Mouse (Mus musculus) megakaryocyte progenitor cell, adult 5-6 weeks (primary cell): ENCODE measurements around the gene Slc35d1. TPM values are rescaled to one million over a fixed set of nuclear protein-coding genes. Genes with fewer than 3 reads are reported as not detected.

Experiments
- ATAC-seq: replicated peaks from 2 replicates; pipeline ENCODE4 v1.8.0; 2016; ENCODE audit warnings: mild to moderate bottlenecking, moderate TSS enrichment, inconsistent platforms; ENCODE audit not compliant: poor library complexity
- total RNA-seq, 2 experiments: library from RNA; stranded (forward) in 1 of 2; stranded (reverse) in 1 of 2; fragments of 157-497, 149-512 nt in 1 of 2; fragments of 200-1000 nt in 1 of 2; gene quantifications; 2 replicates each; pipeline versions ENCODE4 v1.2.3 to v1.2.4; 2015 to 2017

The Slc35d1 gene
- 16.8 and 20.3 TPM in 2 replicates for total RNA-seq (2015)
- total RNA-seq (2017) = 5.3 and 6.7 TPM in 2 replicates

GRCm38 (mm10) chr4:103214925-103215820, at the start of gene Slc35d1:
TSS of gene Slc35d1 (minus strand) at chr4:103215164.
- peak; percentile 82 for ATAC-seq

GRCm38 (mm10) chr4:103263812-103264396, 48.9 kb upstream of the Slc35d1 start:
- ATAC-seq = 0 out of 2 replicates have a peak, but pooled peaks have one; percentile 37

GRCm38 (mm10) chr4:103263378-103263777, 48.4 kb upstream of the Slc35d1 start:
- no peak for ATAC-seq

DNA sequence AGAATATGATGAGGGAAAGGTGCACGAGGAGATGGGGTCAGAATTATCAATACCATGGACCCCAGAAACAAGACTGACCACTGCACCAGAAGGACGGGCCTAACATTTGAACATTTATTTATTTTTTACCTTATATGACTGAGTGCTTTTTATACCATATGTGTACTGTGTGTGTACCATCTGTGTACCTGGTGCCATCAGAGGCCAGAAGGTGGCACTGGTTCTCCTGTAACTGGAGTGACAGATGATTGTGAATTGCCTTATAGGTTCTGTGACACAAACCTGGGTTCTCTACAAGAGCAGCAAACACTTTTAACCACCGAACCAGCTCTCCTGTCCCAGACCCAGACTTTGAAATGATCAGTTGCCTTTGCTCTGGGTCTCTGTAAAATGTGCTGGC, 43.9 kb upstream of the Slc35d1 start:
- ATAC-seq = no peak

GRCm38 (mm10) chr4:103253846-103254245, 38.9 kb upstream of the Slc35d1 start:
- ATAC-seq = peak; percentile 84

DNA sequence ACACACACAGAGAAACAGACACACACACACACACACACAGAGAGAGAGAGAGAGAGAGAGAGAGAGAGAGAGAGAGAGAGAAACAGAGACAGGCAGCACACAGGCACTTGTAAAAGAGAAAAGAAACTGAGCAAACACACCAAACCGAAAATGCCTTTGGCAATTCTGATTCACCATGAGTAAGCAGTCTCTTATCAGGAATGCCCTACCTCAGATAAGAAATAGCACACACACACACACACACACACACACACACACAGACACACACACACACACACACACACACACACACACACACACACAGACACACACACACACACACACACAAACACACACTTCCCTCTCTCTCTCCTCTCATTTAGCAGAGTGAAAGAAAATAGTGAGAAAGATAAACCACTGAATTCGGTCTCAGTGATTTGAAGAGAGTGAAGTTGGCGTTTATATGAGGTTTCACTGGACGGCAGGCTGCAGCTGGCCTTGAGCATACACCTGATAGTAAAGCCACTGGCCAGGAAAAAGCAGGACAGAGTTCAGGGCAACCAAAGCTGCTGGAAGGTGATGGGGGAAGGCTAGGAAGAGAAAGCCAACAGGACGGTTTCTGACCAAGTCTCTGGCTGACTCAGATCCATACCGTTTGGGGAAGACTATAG, 34.6 kb upstream of the Slc35d1 start:
- ATAC-seq = no peak

DNA sequence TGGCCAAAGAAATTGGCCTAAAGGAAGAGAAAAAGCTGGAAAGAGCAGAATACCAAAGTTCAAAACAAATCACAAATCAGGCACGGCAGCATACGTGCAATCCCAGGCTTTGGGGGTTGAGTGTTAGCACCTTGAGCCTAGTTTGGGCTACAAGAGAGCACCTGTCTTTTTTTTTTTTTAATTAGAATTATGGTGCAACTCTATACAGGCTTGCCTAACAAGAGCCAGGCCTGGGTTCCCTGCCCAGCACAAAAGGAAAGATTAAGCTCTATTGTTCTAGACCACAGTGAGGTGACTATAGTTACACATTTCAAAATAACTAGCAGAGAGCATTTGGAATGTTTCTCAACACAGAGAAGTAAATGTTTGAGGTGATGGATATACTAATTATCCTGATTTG, 32.8 kb upstream of the Slc35d1 start:
- ATAC-seq = no peak

- no peak for ATAC-seq
Measured at GRCm38 (mm10) chr4:103247249-103247648, 32.3 kb upstream of the Slc35d1 start.

- ATAC-seq = no peak
Measured at GRCm38 (mm10) chr4:103232156-103232555, 17.2 kb upstream of the Slc35d1 start.

DNA sequence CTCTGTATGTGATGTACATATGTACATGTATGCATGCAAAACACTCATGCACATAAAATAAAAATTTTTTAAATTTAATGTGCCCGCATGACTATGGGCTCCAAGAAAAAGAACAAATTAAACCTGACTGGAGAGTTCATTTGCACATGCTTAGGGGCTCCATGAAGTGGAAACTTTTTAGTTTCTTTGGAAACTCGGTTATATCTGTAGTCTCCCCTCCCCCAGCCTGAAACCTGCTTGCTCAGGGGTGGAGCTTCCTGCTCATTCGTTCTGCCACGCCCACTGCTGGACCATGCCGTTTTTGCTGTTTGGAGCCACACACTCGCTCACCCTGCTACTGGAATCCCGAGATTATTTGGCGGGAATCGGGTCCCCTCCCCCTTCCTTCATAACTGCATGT, 7.9 kb upstream of the Slc35d1 start:
- ATAC-seq = no peak

GRCm38 (mm10) chr4:103221789-103222188, 6.8 kb upstream of the Slc35d1 start:
- ATAC-seq = peak; percentile 46; the same call in 1 of the 2 replicates

GRCm38 (mm10) chr4:103219011-103219410, 4.0 kb upstream of the Slc35d1 start:
- ATAC-seq = no peak

DNA sequence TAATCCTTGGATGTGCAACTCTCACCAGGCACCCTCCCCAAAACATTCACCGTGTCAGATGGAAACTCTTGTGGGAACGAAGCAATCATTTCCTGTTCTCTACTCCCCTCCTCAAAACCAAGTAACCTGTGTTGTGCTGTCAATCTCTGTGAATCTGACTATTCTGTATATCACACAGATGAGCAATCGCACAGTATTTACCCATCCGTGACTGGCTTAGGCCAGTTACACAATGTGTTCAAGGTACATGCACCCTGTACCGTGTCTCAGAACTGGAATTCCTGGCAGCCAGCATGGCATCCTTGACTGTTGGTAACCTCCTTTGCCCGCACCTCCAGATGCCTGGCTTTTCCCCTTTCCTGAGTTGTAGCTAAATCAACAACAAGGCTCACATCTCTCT, 1.1 kb upstream of the Slc35d1 start:
- no peak for ATAC-seq

DNA sequence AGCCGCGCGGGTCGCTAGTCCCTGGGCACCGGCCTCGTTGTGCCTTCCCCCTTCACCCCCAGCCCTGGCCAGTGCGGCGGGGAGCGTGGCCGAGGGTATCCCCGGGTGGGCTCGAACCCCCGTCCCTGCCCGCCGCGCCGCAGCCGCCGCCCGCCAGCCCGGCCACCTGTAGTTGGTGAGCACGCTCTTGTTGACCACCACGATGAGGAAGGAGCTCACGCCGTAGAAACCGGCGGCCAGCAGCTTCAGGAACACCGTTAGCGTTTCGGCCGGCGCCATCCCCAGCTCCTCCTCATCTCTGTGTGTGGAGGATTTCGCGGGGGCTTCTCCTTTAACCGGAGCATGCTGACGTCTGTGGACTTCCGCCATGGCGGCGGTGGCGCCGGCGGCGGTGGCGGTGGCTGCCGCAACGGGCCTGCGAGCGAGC, 453 bp downstream of the Slc35d1 start:
- ATAC-seq = peak; percentile 60

DNA sequence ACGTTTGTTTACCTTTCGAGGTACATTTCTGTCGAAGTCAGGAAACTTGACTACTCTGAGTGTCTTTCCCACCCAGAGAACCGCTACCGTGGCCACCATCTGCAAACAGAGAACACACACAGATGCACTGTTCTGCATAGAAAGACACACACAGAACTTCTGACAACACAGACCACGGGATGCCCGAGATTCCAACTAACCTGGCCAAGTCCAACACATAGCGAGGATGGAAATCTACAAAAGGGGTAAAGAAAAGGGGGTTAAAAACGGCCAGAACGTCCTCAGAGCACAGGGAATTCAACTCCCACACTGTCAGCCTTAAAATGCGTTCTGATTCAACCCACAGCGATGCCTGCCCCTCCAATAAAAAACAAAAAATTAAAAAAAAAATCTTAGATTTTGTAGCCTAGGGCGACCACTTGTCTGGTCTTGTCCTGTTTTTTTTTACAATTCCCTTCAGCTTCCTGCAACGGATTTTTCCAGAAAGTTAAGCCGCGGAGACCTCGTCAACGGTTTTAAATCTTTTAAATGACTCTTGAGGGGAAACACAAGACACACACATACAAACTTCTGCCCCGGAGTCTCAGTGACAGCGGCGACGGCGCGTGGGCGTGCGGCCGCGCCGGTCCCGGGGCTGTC, 986 bp downstream of the Slc35d1 start:
- no peak for ATAC-seq

GRCm38 (mm10) chr4:103208553-103208952, 6.4 kb downstream of the Slc35d1 start:
- ATAC-seq = 0 out of 2 replicates have a peak, but pooled peaks have one; percentile 6

DNA sequence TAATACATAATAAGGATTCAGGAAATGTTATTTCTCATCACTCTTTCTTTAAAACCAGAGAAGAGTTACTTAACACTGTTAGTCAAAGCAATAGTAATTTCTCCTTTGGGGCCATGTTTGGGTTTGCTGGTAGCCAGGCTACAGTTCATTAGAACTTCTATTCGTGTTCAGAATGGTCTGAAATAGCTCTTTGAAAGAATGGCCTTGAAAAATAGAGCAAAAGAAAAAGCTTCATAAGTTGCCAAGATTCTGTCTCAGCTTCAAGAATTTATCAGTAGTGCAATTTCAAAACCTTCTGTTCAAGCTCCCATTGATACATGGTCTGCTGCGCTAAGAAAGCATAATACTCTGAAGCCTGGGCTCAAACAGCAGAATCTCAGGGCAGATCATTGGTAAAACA, 11.3 kb downstream of the Slc35d1 start:
- no peak for ATAC-seq

GRCm38 (mm10) chr4:103200046-103200445, 14.9 kb downstream of the Slc35d1 start:
- ATAC-seq = peak; percentile 29; the same call in 1 of the 2 replicates

DNA sequence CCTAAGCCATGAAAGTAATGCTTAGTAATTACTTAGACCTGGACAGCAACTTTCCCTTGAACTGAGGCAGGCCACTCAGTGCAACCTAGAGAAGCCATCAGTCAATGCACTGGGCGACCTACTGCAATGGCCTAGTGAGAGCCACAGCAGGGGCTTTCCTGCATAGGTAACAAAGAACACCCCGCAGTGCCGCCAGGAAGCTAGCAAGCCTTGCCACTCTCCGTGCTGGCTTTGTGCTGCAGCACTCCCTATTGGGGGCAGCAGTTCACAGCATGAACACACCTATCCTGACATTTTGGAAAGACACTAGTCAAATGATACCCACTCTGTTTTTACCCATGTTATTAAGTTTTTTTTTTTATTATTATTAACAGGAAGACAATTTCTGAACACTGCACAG, 15.9 kb downstream of the Slc35d1 start:
- ATAC-seq = no peak

GRCm38 (mm10) chr4:103197401-103197800, 17.6 kb downstream of the Slc35d1 start:
- ATAC-seq = no peak

DNA sequence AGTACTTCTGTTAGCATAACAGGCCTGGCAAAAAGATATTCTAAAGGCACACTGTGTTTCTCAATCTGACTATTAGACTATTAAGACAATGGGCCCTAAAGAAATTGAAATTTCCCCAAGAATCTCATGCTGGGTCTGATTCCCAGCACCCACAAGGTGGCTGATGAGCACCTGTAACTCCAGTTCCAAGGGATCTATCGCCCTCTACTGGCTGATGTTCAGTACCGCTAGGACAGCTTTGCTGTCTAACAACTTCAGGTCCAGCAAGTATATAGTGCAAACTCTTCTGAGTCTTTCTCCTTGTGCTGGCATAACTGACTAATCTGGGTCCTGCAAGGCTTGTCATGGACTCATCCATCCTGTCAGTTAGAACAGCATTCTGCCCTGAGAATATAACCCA, 22.5 kb downstream of the Slc35d1 start:
- ATAC-seq = no peak
